Mouse (Mus musculus): ENCODE results near the gene Tfrc. TPM values are rescaled to one million over a fixed set of nuclear protein-coding genes. Genes with fewer than 3 reads are reported as not detected.

The Tfrc gene
- polyA plus RNA-seq, 1 experiment from 2014 or later: 49.2 TPM

DNA sequence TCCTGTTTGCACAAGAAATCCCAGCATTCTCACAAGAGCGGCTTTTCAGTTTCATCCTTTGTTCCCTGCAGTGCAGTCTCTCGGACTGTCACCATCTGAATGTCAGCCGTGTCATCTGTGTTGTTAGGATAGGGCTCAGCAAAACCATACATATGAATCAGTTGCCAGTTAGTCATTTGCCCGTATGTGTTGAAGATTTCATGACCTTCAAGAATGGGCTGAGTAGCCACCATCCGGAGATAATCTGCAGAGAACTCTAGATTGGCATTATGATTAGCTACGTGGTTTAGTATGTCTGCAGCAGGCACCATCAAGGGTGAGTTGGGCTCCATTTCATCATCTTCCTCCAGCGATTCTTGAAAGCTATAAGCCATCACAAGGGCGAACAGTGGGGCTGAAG is 17.2 kb upstream of the Tfrc start:
- no peak overlapping the region for H3K4me3 ChIP-seq (ENCODE audit: low read length)
- no peaks in the 10 kb centered on the region for H3K27me3 ChIP-seq (ENCODE audit: control insufficient read depth, insufficient read depth, low read length)
- H3K4me2 ChIP-seq (ENCODE audit: low read depth, low read length): no peak overlapping the region
- no peak overlapping the region for H3K9ac ChIP-seq (ENCODE audit: low read length)
- 85% methylated on average over 8 of the region's 8 CpGs for WGBS
- H3K4me1 ChIP-seq (ENCODE audit: control insufficient read depth, insufficient read depth, low read length): no peaks in the 10 kb centered on the region; the same call in 1 of the 2 replicates
- no peaks in the 10 kb centered on the region for H3K9me3 ChIP-seq (replicated peaks; ENCODE audit: control insufficient read depth, low read length)
- ATAC-seq (replicated peaks; ENCODE audit: extremely low read depth, insufficient read depth, low FRiP score): no peak
- no peaks in the 10 kb centered on the region for H3K36me3 ChIP-seq (ENCODE audit: control insufficient read depth, insufficient read depth)
- no peak overlapping the region for H3K27ac ChIP-seq (ENCODE audit: low read length)

DNA sequence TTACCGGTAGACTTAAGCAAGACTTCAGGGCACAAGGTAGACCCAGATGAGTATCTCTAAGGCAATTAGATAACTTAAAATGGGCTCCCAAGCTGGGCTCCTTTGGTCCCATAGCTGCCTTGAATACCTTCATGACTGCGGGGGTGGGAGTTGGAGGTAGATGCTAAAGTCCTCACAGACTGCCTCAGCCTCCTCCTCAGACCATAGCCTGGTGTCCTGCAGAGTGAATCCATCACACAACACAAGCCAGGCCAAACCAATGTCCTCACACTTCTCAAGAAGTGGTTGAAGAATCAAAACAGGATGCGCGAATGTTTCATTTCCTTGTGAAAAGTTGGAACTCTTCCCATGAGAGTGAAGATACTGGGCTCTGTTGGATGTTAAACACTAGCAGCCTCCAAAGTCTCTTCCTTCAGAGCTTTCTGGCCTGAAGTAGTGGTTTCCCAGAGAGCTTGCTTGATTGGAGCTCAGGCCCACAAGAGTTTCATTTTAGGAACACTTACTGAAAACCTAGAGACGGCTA is 15.4 kb upstream of the Tfrc start:
- Histone ChIP-seq H3K4me2 (ENCODE audit: low read depth, low read length) (no peak overlapping the region), H3K9me3 (replicated peaks; ENCODE audit: control insufficient read depth, low read length) (no peaks in the 10 kb centered on the region), H3K4me3 (ENCODE audit: low read length) (no peak overlapping the region), H3K9ac (ENCODE audit: low read length) (no peak overlapping the region), H3K36me3 (ENCODE audit: control insufficient read depth, insufficient read depth) (no peaks in the 10 kb centered on the region), H3K4me1 (ENCODE audit: control insufficient read depth, insufficient read depth, low read length) (peaks cover 6% of the 10 kb centered on the region), H3K27ac (ENCODE audit: low read length) (peak overlapping the region; percentile 32; the same call in 1 of the 2 replicates), H3K27me3 (ENCODE audit: control insufficient read depth, insufficient read depth, low read length) (no peaks in the 10 kb centered on the region)
- no peak for ATAC-seq (replicated peaks; ENCODE audit: extremely low read depth, insufficient read depth, low FRiP score)
- whole genome bisulfite sequencing: 79% methylated on average over 5 of the region's 5 CpGs

- 67% methylated on average over 5 of the region's 5 CpGs for WGBS
- ATAC-seq (replicated peaks; ENCODE audit: extremely low read depth, insufficient read depth, low FRiP score): no peak
- H3K4me2 ChIP-seq (ENCODE audit: low read depth, low read length): no peak overlapping the region
Measured at GRCm38 (mm10) chr16:32593916-32594315, 14.8 kb upstream of the Tfrc start.

GRCm38 (mm10) chr16:32594701-32595100 is 14.0 kb upstream of the Tfrc start:
- Histone ChIP-seq H3K4me3 (ENCODE audit: low read length) (no peak overlapping the region), H3K27me3 (ENCODE audit: control insufficient read depth, insufficient read depth, low read length) (no peaks in the 10 kb centered on the region), H3K27ac (ENCODE audit: low read length) (no peak overlapping the region), H3K4me1 (ENCODE audit: control insufficient read depth, insufficient read depth, low read length) (peaks cover 6% of the 10 kb centered on the region), H3K9ac (ENCODE audit: low read length) (no peak overlapping the region), H3K36me3 (ENCODE audit: control insufficient read depth, insufficient read depth) (no peaks in the 10 kb centered on the region), H3K9me3 (replicated peaks; ENCODE audit: control insufficient read depth, low read length) (no peaks in the 10 kb centered on the region), H3K4me2 (ENCODE audit: low read depth, low read length) (no peak overlapping the region)
- ATAC-seq (replicated peaks; ENCODE audit: extremely low read depth, insufficient read depth, low FRiP score): no peak
- WGBS: 71% methylated on average over 5 of the region's 5 CpGs

More at GRCm38 (mm10) chr16:32593916-32594315, 14.8 kb upstream of the Tfrc start:
- Histone ChIP-seq H3K36me3 (ENCODE audit: control insufficient read depth, insufficient read depth) (no peaks in the 10 kb centered on the region), H3K27ac (ENCODE audit: low read length) (0 out of 2 replicates have a peak overlapping the region, but pooled peaks have one; percentile 32), H3K4me3 (ENCODE audit: low read length) (no peak overlapping the region), H3K9ac (ENCODE audit: low read length) (no peak overlapping the region), H3K27me3 (ENCODE audit: control insufficient read depth, insufficient read depth, low read length) (no peaks in the 10 kb centered on the region), H3K4me1 (ENCODE audit: control insufficient read depth, insufficient read depth, low read length) (peaks cover 6% of the 10 kb centered on the region), H3K9me3 (replicated peaks; ENCODE audit: control insufficient read depth, low read length) (no peaks in the 10 kb centered on the region)

- H3K27me3 ChIP-seq (ENCODE audit: control insufficient read depth, insufficient read depth, low read length): no peaks in the 10 kb centered on the region
- H3K9ac ChIP-seq (ENCODE audit: low read length): no peak overlapping the region
- WGBS: 81% methylated on average over 10 of the region's 10 CpGs
- no peak overlapping the region for H3K4me3 ChIP-seq (ENCODE audit: low read length)
- no peak overlapping the region for H3K4me2 ChIP-seq (ENCODE audit: low read depth, low read length)
- H3K36me3 ChIP-seq (ENCODE audit: control insufficient read depth, insufficient read depth): no peaks in the 10 kb centered on the region
- H3K27ac ChIP-seq (ENCODE audit: low read length): no peak overlapping the region
- peaks cover 6% of the 10 kb centered on the region for H3K4me1 ChIP-seq (ENCODE audit: control insufficient read depth, insufficient read depth, low read length)
- no peaks in the 10 kb centered on the region for H3K9me3 ChIP-seq (replicated peaks; ENCODE audit: control insufficient read depth, low read length)
- no peak for ATAC-seq (replicated peaks; ENCODE audit: extremely low read depth, insufficient read depth, low FRiP score)
Measured at GRCm38 (mm10) chr16:32595142-32595855, 13.4 kb upstream of the Tfrc start.

- peak overlapping the region; percentile 62; the same call in 1 of the 2 replicates for H3K27ac ChIP-seq (ENCODE audit: low read length)
- no peak overlapping the region for H3K9ac ChIP-seq (ENCODE audit: low read length)
- H3K4me2 ChIP-seq (ENCODE audit: low read depth, low read length): no peak overlapping the region
- H3K9me3 ChIP-seq (replicated peaks; ENCODE audit: control insufficient read depth, low read length): no peaks in the 10 kb centered on the region
- H3K4me1 ChIP-seq (ENCODE audit: control insufficient read depth, insufficient read depth, low read length): peaks cover 6% of the 10 kb centered on the region
- peak; percentile 37; the same call in 1 of the 2 replicates for ATAC-seq (replicated peaks; ENCODE audit: extremely low read depth, insufficient read depth, low FRiP score)
- 10% methylated on average over 4 of the region's 4 CpGs for WGBS
- no peaks in the 10 kb centered on the region for H3K27me3 ChIP-seq (ENCODE audit: control insufficient read depth, insufficient read depth, low read length)
- H3K36me3 ChIP-seq (ENCODE audit: control insufficient read depth, insufficient read depth): no peaks in the 10 kb centered on the region
- H3K4me3 ChIP-seq (ENCODE audit: low read length): no peak overlapping the region
Measured at GRCm38 (mm10) chr16:32597909-32598381, 10.8 kb upstream of the Tfrc start.

GRCm38 (mm10) chr16:32599151-32599550 is 9.6 kb upstream of the Tfrc start:
- Histone ChIP-seq H3K9me3 (replicated peaks; ENCODE audit: control insufficient read depth, low read length) (no peaks in the 10 kb centered on the region), H3K4me2 (ENCODE audit: low read depth, low read length) (no peak overlapping the region), H3K36me3 (ENCODE audit: control insufficient read depth, insufficient read depth) (no peaks in the 10 kb centered on the region), H3K4me3 (ENCODE audit: low read length) (no peak overlapping the region), H3K9ac (ENCODE audit: low read length) (no peak overlapping the region), H3K4me1 (ENCODE audit: control insufficient read depth, insufficient read depth, low read length) (peaks cover 6% of the 10 kb centered on the region), H3K27me3 (ENCODE audit: control insufficient read depth, insufficient read depth, low read length) (no peaks in the 10 kb centered on the region), H3K27ac (ENCODE audit: low read length) (no peak overlapping the region)
- no peak for ATAC-seq (replicated peaks; ENCODE audit: extremely low read depth, insufficient read depth, low FRiP score)
- 92% methylated on average over 1 of the region's 1 CpGs for WGBS

DNA sequence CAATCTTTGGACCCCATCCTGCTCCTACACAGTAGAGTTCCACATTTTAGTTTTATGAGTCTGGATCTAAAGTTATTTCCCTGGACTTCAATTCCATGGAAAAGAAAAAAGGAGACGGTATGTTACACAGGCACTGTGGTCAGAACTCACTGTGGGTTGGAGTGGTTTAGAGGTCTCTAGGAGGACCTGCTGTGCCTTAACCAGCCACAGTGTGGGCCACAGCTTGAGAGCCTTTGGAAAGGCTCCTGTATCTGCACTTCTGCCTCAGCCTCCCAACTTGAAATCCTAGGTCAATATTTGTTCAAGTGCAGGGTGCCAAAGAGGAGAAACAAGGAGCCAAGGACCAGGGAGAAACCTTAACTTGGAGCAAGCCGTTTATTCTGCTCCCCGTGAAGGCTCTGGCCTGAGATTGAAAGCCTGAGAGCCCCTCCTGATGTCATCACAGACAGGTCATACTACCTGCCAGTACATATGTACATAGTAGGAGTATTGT is 6.5 kb upstream of the Tfrc start:
- Histone ChIP-seq H3K9ac (ENCODE audit: low read length) (no peak overlapping the region), H3K4me2 (ENCODE audit: low read depth, low read length) (no peak overlapping the region), H3K9me3 (replicated peaks; ENCODE audit: control insufficient read depth, low read length) (no peaks in the 10 kb centered on the region), H3K4me1 (ENCODE audit: control insufficient read depth, insufficient read depth, low read length) (peaks cover 6% of the 10 kb centered on the region), H3K27me3 (ENCODE audit: control insufficient read depth, insufficient read depth, low read length) (no peaks in the 10 kb centered on the region), H3K4me3 (ENCODE audit: low read length) (no peak overlapping the region), H3K36me3 (ENCODE audit: control insufficient read depth, insufficient read depth) (no peaks in the 10 kb centered on the region), H3K27ac (ENCODE audit: low read length) (no peak overlapping the region)
- no peak for ATAC-seq (replicated peaks; ENCODE audit: extremely low read depth, insufficient read depth, low FRiP score)
- WGBS: 69% methylated on average over 3 of the region's 3 CpGs

Measured in heart, embryonic 16.5 days (tissue).